Mouse (Mus musculus): ENCODE data around the gene Kcnip3. TPM values are rescaled to one million over a fixed set of nuclear protein-coding genes. Genes with fewer than 3 reads are reported as not detected.

Gene Kcnip3
- polyA plus RNA-seq, 1 experiment from 2014 or later, result 2.2 TPM

DNA sequence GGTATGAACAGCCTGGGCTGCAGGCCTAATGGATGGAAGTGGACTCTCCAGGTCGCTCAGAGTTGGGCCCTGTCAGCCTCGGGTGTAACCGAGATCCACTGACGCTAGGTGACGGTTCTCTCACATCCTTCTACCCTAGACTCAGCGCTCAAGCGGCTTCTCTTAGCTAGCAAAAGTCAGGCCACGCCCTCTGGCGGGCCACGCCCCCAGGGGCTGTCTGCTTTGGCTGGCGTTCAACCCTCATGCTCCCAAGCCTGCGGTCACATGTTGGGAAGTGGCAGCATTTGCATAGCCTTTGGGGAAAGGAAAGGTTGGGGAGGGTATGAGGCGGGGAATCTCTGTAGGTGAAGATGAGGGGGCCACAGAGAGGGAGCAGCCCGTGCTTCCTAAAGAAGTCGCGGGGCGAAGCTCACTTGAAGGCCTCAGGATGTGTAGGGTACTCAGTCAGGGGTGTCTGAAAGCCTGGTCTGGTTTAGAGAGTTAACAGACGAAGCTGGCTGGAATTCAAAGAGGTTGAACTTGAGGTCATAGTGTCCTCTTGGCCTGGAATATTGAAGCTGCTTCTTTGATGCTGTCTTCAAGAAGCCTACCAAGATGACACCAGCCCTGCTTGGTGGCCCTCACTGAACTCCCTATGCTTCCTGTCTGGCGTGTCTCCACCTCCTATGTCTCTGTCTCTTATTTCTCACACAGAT is 37.3 kb downstream of the Kcnip3 start:
- Histone ChIP-seq H3K27ac (no peak overlapping the region), H3K27me3 (peaks cover 66% of the 10 kb centered on the region), H3K36me3 (no peaks in the 10 kb centered on the region), H3K4me3 (peak overlapping the region; percentile 13), H3K4me1 (peaks cover 28% of the 10 kb centered on the region), H3K9ac (no peak overlapping the region), H3K4me2 (replicated peaks) (peak overlapping the region; percentile 35), H3K9me3 (no peaks in the 10 kb centered on the region)
- peak; percentile 61 for ATAC-seq (ENCODE audit: insufficient number of reproducible peaks, insufficient read depth, low FRiP score, low TSS enrichment)
- 9% methylated on average over 19 of the region's 19 CpGs for WGBS

DNA sequence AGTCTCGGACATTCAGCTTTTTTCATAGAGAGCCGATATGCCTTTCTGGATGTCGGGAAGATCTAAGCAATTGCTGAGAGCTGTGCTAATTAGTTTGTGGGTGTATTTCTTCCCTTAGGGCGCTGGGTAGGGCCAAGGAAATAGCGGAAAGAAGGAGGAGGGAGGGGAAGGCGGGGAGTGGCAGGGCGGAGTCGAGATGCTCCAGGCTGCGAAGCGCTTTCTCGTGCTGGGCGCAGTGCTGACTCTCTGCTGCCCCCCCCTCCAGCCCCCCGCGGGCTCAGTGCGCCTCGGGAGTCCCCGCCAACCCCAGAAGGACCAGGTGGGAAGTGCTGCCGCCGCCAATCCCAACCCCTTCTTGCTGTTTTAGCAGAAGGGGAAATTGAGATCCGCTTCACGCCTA is 38.9 kb downstream of the Kcnip3 start:
- Histone ChIP-seq H3K9ac (peak overlapping the region; percentile 56; the same call in 1 of the 2 replicates), H3K27me3 (peaks cover 77% of the 10 kb centered on the region), H3K4me2 (replicated peaks) (peak overlapping the region; percentile 84), H3K36me3 (no peaks in the 10 kb centered on the region), H3K27ac (no peak overlapping the region), H3K4me3 (peak overlapping the region; percentile 53), H3K9me3 (no peaks in the 10 kb centered on the region), H3K4me1 (peaks cover 28% of the 10 kb centered on the region)
- under 1% methylated on average over 20 of the region's 21 CpGs for WGBS
- no peak for ATAC-seq (ENCODE audit: insufficient number of reproducible peaks, insufficient read depth, low FRiP score, low TSS enrichment)

DNA sequence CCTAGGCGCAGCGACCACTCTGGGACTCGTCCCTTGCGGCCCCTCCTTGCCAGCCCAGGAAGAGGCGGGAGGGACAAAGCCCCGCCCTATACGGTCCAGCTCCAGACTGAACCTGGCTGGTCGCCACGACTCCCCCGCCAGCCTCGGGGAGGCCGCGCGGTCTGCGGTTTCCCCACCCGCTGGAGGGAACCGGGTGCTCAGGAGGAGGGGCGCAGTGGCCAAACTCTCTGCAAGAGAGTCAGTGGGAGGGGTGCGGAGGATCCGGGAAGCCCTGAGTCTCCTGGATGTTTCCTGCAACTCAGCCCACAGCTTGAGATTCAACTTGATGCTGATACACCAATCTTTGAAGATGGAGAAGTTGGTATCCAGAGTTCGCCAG is 39.4 kb downstream of the Kcnip3 start:
- Histone ChIP-seq H3K9me3 (no peaks in the 10 kb centered on the region), H3K4me1 (peaks cover 28% of the 10 kb centered on the region), H3K36me3 (no peaks in the 10 kb centered on the region), H3K27me3 (peaks cover 77% of the 10 kb centered on the region), H3K4me2 (replicated peaks) (peak overlapping the region; percentile 84), H3K27ac (no peak overlapping the region), H3K9ac (peak overlapping the region; percentile 56; the same call in 1 of the 2 replicates), H3K4me3 (peak overlapping the region; percentile 53)
- WGBS, result 1% methylated on average over 21 of the region's 21 CpGs
- peak; percentile 80 for ATAC-seq (ENCODE audit: insufficient number of reproducible peaks, insufficient read depth, low FRiP score, low TSS enrichment)

DNA sequence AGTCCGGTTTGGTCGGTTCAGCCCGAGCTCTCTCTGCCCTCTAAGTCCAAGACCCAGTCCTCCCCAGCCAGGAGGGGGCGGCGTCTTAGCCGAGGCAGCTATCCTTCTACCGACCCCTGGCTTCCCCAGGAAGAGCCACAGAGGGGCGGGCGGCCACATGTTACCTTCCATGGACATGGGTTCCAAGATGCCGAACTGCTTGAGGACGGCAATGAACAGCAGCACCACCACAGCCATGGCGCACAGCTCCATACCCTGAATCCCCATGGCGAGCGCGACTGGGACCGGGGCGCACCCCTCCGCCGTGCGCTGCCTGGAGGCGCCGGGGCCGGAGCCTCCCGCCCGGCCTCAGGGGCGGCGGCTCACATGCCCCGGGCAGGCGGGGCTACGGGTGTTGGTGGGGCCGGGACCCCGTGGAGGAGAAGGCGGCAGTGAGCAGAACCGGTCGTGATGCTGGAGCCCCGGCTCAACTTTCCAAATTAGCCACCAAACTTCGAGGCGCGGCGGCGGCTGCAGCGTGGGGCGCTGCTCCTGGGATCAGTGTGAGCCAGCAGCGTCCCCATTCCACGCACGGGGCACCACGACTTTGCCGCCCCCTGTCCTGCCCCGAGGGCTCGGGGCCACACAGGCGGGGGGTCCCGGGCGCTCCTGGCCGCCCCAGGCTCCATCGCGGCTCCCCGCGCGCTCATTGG is 39.9 kb downstream of the Kcnip3 start:
- peak overlapping the region; percentile 84 for H3K4me2 ChIP-seq (replicated peaks)
- H3K9me3 ChIP-seq, result no peaks in the 10 kb centered on the region
- H3K4me3 ChIP-seq, result peak overlapping the region; percentile 53
- peak; percentile 24; the same call in 1 of the 2 replicates for ATAC-seq (ENCODE audit: insufficient number of reproducible peaks, insufficient read depth, low FRiP score, low TSS enrichment)
- no peaks in the 10 kb centered on the region for H3K36me3 ChIP-seq
- WGBS, result under 1% methylated on average over 59 of the region's 59 CpGs
- H3K27me3 ChIP-seq, result peaks cover 75% of the 10 kb centered on the region
- H3K4me1 ChIP-seq, result peaks cover 28% of the 10 kb centered on the region
- H3K27ac ChIP-seq, result no peak overlapping the region
- peak overlapping the region; percentile 56 for H3K9ac ChIP-seq

DNA sequence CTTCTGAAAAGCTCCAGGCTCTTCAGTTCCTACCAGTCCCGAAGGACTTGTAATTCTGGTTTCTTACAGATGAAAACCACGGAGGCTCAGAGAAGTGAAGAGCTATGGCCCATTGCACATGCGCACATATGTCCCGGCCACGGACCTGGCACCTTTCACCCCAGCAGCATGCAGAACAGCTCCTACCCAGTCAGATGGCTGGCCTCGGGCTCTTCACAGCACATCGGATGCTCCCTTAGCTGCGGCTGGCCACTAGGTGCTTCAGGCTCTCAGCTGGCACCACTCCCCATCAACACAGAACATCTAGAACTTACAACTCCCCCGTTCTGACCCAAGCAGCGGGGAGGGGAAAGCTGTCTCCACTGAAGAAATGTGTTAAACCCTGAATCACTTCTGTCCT is 42.1 kb downstream of the Kcnip3 start:
- H3K4me3 ChIP-seq, result no peak overlapping the region
- H3K9me3 ChIP-seq, result no peaks in the 10 kb centered on the region
- H3K36me3 ChIP-seq, result no peaks in the 10 kb centered on the region
- H3K27ac ChIP-seq, result no peak overlapping the region
- 73% methylated on average over 10 of the region's 10 CpGs for WGBS
- H3K9ac ChIP-seq, result no peak overlapping the region
- peaks cover 27% of the 10 kb centered on the region for H3K4me1 ChIP-seq
- no peak overlapping the region for H3K4me2 ChIP-seq (replicated peaks)
- peaks cover 62% of the 10 kb centered on the region for H3K27me3 ChIP-seq
- no peak for ATAC-seq (ENCODE audit: insufficient number of reproducible peaks, insufficient read depth, low FRiP score, low TSS enrichment)

DNA sequence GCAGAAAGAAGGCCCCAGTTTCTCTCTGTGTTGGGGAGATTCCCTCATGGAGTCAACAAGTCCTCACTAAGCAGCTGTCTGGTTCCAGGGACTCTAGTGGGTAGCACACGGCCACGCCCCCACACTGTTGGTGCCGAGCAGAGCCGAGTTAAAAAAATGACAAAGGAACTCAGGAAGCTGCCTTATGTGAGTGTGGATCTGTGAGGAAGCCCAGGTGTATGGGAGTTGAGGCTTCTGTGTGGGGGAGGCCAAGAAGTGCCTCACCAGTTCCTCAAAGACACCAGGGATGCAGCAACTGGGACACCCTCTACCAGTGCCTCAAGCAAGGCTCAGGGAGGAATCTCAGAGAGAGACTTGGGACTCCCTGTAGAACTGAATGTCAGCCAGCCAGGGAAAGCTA is 42.7 kb downstream of the Kcnip3 start:
- H3K4me2 ChIP-seq (replicated peaks), result no peak overlapping the region
- no peak overlapping the region for H3K9ac ChIP-seq
- no peaks in the 10 kb centered on the region for H3K36me3 ChIP-seq
- H3K4me1 ChIP-seq, result peaks cover 21% of the 10 kb centered on the region
- H3K4me3 ChIP-seq, result no peak overlapping the region
- no peak overlapping the region for H3K27ac ChIP-seq
- no peak for ATAC-seq (ENCODE audit: insufficient number of reproducible peaks, insufficient read depth, low FRiP score, low TSS enrichment)
- no peaks in the 10 kb centered on the region for H3K9me3 ChIP-seq
- peaks cover 57% of the 10 kb centered on the region for H3K27me3 ChIP-seq
- WGBS, result 70% methylated on average over 4 of the region's 4 CpGs

DNA sequence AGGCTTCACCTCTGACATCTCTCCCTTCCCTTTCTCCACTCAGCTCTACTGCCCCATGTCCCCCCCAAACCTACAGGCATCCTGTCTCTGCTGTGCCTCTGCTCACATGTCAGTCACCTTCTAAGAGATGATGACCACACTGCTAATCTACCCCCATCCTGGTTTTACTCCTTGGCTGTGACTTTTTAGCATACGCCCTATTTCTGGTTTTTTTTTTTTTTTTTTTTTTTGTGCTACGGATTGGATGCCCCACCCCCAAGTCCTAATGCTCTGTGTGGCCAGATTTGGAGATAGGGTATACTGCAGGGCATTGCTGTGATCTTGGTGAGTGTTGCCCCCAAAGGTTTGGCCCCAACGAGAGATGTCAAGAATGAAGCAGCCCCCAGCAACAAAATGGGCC is 49.6 kb downstream of the Kcnip3 start:
- Histone ChIP-seq H3K4me3 (no peak overlapping the region), H3K9ac (no peak overlapping the region), H3K4me2 (replicated peaks) (no peak overlapping the region), H3K9me3 (no peaks in the 10 kb centered on the region), H3K4me1 (no peaks in the 10 kb centered on the region), H3K27me3 (no peaks in the 10 kb centered on the region), H3K36me3 (no peaks in the 10 kb centered on the region), H3K27ac (no peak overlapping the region)
- ATAC-seq (ENCODE audit: insufficient number of reproducible peaks, insufficient read depth, low FRiP score, low TSS enrichment), result no peak
- 71% methylated on average over 3 of the region's 3 CpGs for WGBS

DNA sequence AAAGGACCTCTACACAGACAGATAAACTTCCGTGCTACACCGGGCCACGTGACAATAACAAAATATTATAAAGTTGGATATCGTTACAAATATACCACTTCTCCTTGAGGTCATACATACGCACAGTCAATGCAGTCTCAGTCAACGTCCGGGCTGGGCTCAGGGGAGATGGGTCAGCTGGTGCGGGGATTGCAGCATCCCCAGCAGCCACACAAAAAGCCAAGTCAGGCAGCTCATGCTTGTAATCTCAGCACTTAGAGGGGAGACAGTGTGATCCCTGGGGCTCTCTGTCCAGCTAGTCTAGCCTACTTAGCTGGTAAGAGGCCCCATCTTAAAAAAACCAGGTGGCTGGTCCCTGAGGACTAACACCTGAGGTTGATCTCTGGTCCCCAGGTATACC is 50.6 kb downstream of the Kcnip3 start:
- Histone ChIP-seq H3K27me3 (no peaks in the 10 kb centered on the region), H3K4me2 (replicated peaks) (no peak overlapping the region), H3K27ac (no peak overlapping the region), H3K9ac (no peak overlapping the region), H3K36me3 (no peaks in the 10 kb centered on the region), H3K9me3 (no peaks in the 10 kb centered on the region), H3K4me1 (no peaks in the 10 kb centered on the region), H3K4me3 (no peak overlapping the region)
- no peak for ATAC-seq (ENCODE audit: insufficient number of reproducible peaks, insufficient read depth, low FRiP score, low TSS enrichment)
- 87% methylated on average over 8 of the region's 8 CpGs for WGBS

DNA sequence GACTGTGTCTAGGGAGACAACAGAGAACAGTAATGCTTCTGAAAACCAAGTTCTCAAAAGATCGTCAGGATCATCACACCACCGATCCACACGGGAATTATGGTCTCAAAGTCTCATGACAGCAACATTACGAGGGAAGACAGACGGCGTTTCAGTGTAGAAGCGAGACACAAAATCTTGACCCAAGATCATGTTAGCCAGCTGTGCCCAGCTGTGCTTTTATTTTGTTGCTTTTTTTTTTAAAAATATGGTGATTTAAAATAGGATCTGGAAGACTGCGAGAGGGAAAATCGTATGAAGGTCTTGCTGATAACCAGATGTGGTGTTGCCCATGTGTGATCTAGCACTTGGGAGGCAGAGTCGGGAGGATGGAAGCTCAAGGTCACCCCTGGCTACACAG is 51.2 kb downstream of the Kcnip3 start:
- Histone ChIP-seq H3K36me3 (no peaks in the 10 kb centered on the region), H3K27me3 (0 out of 2 replicates have a peak, but pooled peaks cover 4% of the 10 kb centered on the region), H3K9ac (no peak overlapping the region), H3K9me3 (no peaks in the 10 kb centered on the region), H3K4me1 (no peaks in the 10 kb centered on the region), H3K27ac (no peak overlapping the region), H3K4me2 (replicated peaks) (no peak overlapping the region), H3K4me3 (no peak overlapping the region)
- 90% methylated on average over 10 of the region's 10 CpGs for WGBS
- ATAC-seq (ENCODE audit: insufficient number of reproducible peaks, insufficient read depth, low FRiP score, low TSS enrichment), result no peak

DNA sequence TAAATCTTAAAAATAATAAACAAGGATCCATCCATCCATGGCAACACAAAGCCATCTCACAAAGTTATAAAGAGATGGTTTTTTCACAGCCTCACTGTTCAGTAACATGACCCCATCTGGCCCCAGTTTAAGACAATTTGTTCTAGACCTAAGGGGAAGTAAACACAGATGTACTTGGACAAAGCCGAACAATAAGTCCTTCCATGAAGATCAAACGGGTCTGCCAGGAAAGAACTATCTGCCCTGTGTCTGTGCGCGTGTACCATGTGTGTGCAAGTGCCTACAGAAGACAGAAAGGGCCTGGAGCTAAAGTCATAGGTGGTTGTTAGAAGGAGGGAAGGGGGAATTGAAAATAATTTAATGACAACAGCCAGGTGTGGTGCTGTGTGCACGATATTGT is 51.7 kb downstream of the Kcnip3 start:
- Histone ChIP-seq H3K4me3 (no peak overlapping the region), H3K9me3 (no peaks in the 10 kb centered on the region), H3K36me3 (no peaks in the 10 kb centered on the region), H3K27ac (no peak overlapping the region), H3K4me2 (replicated peaks) (no peak overlapping the region), H3K27me3 (0 out of 2 replicates have a peak, but pooled peaks cover 4% of the 10 kb centered on the region), H3K9ac (no peak overlapping the region), H3K4me1 (no peaks in the 10 kb centered on the region)
- 75% methylated on average over 5 of the region's 5 CpGs for WGBS
- ATAC-seq (ENCODE audit: insufficient number of reproducible peaks, insufficient read depth, low FRiP score, low TSS enrichment), result no peak

DNA sequence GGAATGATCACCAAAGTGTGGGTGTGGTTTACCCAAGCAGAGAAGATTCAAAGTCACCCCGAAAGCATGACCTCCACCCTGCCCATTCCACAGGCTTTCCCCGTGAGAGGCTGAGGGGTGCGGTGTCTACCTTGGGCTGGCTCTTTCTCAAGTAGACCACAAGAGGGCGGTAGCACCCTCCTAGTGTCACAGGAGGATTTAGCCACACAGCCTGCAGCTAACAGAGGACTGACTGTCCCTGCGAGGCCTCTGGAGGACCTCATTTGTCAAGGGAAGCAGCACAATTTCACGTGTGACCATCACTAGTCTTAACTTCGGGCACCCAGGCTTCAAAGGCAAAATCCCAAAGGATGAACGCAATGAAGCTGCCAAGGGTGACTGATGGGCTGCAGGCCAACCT is 59.6 kb downstream of the Kcnip3 start:
- Histone ChIP-seq H3K4me3 (no peak overlapping the region), H3K27ac (no peak overlapping the region), H3K27me3 (0 out of 2 replicates have a peak, but pooled peaks cover 4% of the 10 kb centered on the region), H3K4me2 (replicated peaks) (no peak overlapping the region), H3K36me3 (no peaks in the 10 kb centered on the region), H3K9ac (no peak overlapping the region), H3K9me3 (no peaks in the 10 kb centered on the region), H3K4me1 (no peaks in the 10 kb centered on the region)
- 12% methylated on average over 8 of the region's 8 CpGs for WGBS
- ATAC-seq (ENCODE audit: insufficient number of reproducible peaks, insufficient read depth, low FRiP score, low TSS enrichment), result no peak

DNA sequence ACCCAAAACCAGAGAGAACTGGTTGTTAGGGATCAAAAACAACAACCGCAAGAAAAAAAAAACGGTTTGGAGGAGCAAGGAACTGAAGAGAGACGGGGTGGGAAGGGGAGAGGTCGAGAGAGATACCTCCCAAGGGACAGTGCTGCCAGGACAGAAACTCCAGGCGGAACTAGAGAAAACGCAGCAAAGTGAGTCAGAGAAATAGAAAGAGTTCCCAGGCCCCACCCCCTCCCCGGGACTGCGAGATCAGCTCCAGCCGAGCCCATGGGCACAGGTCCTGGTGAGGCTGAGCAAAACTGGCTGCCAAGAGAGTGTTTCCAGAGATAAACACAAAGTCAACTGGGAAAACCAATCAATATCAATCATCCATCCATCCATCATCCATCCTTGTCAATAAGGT is 60.5 kb downstream of the Kcnip3 start:
- H3K4me1 ChIP-seq, result no peaks in the 10 kb centered on the region
- no peak overlapping the region for H3K4me2 ChIP-seq (replicated peaks)
- H3K4me3 ChIP-seq, result no peak overlapping the region
- WGBS, result 37% methylated on average over 9 of the region's 9 CpGs
- 0 out of 2 replicates have a peak, but pooled peaks cover 4% of the 10 kb centered on the region for H3K27me3 ChIP-seq
- no peaks in the 10 kb centered on the region for H3K9me3 ChIP-seq
- no peak overlapping the region for H3K9ac ChIP-seq
- no peak for ATAC-seq (ENCODE audit: insufficient number of reproducible peaks, insufficient read depth, low FRiP score, low TSS enrichment)
- no peaks in the 10 kb centered on the region for H3K36me3 ChIP-seq
- H3K27ac ChIP-seq, result no peak overlapping the region

Measured in embryonic facial prominence, embryonic 12.5 days (tissue).